Mouse (Mus musculus): ENCODE measurements around the gene Stk16. TPM values are rescaled to one million over a fixed set of nuclear protein-coding genes. Genes with fewer than 3 reads are reported as not detected.
"Not testable (repeated sequence)": the region's sequence is repeated elsewhere in the genome, so short reads cannot be mapped to it uniquely, and the experiment has no call there.

Stk16 gene
- total RNA-seq, 2 experiments from 2014 or later, result 135 to 208 TPM

DNA sequence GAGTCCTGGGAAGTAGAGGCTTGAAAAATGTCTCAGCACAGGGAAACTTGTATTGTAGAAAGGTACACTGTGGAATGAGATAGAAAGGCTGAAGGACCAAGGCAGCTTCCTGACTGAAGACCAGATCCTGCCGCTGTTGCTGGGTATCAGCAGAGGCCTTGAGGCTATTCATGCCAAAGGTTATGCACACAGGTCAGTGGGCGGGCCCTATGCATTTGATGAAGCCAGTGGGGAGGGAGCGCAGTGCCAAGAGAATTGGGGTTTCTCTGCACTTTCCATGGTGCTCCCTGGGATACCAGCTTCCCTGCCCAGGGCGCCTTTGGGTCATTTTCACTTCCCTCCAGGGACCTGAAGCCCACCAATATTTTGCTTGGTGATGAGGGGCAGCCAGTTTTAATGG is 1.9 kb downstream of the Stk16 start:
- ATAC-seq (replicated peaks; ENCODE audit: poor library complexity), result no peak

DNA sequence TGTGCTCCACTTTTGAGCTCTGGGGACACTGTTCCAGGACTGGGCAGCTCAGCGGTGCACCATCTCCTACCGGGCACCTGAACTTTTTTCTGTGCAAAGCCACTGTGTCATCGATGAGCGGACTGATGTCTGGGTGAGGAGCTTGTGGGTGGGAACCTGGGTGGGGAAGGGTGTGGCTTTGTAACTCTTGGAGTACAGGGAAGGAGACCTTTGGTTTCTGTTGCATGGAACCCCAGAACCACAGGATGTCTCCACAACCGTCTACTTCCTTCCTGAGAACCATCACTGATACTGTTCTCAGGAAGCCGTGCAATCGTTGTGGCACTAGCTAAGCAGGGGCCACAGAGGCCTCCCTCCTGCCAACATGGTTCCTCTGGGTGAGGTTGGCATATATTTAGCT is 2.5 kb downstream of the Stk16 start:
- peak; percentile 49 for ATAC-seq (replicated peaks; ENCODE audit: poor library complexity)

DNA sequence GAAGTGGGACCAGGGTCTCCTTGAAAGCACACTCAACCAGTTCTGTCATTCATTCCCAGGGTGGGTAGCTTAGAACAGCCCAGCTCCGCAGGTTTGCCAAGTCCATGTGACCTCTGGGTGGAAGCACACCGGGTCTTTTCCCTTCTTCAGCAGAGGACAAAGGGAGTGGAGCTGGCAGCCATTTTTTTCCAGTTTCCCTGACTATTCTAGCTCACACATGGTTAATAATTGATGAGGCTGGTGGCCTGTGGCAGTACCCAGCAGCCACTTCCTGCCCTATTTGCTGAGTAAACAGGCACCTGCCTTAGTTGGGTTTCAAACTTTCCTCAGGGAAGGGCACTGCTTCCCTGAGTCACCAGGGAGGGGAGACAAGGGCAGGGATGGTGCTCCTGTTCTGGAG is 3.8 kb downstream of the Stk16 start:
- no peak for ATAC-seq (replicated peaks; ENCODE audit: poor library complexity)

DNA sequence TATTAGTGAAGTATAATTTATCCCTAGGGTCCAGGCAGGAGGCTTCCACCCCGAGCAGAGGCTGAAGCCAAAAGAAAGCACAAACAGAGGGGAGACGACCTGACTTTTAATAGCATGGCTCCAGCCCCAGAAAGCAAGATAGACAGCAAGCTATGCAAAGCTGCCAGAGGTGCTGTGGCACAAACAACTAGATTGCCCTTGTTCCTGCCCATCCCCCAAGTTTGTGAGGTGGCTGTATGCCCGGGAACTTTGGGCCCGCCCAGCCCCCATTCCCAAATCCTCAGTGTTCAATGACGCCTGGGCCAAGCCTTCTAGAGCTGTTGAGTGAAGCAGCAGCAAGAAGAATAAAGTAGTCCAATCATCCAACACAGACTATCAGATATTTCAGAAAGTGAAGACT is 4.2 kb downstream of the Stk16 start:
- no peak for ATAC-seq (replicated peaks; ENCODE audit: poor library complexity)

DNA sequence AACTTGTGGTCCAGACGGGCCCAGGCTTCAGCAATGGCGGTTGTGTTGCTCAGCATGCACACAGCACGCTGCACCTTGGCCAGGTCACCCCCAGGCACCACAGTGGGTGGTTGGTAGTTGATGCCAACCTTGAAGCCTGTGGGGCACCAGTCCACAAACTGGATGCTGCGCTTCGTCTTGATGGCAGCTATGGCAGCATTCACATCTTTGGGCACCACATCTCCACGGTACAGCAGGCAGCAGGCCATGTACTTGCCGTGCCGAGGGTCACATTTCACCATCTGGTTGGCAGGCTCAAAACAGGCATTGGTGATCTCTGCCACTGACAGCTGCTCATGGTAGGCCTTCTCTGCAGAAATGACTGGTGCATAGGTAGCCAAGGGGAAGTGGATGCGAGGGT is 5.1 kb downstream of the Stk16 start:
- no peak for ATAC-seq (replicated peaks; ENCODE audit: poor library complexity)

DNA sequence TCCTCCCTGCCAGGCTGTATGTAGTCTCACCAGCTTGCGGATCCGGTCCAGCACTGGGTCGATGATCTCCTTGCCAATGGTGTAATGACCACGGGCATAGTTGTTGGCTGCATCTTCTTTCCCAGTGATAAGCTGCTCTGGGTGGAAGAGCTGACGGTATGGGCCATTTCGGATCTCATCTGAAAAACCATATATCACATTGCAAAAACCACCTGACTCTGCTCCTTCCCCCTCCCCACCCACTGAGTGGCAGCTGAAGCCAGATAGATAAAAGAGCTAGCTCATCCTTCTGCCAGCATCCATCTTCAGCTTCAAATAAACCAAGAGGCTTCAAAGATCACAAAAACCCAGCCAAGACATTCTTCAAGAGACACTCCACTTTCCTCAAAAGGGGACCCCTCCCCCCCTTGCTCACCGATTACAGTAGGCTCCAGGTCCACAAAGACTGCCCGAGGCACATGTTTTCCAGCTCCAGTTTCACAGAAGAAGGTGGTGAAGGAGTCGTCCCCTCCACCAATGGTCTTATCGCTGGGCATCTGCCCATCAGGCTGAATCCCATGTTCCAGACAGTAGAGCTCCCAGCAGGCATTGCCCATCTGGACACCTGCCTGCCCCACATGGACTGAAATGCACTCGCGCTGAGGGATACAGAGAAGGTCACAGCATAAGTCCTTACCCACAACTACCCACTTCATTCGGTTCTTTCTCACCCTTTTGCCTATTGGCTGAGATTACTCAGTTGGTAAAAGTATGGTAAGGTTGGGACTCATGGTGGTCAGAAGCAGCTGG is 6.4 kb downstream of the Stk16 start:
- peak; percentile 20 for ATAC-seq (replicated peaks; ENCODE audit: poor library complexity)

DNA sequence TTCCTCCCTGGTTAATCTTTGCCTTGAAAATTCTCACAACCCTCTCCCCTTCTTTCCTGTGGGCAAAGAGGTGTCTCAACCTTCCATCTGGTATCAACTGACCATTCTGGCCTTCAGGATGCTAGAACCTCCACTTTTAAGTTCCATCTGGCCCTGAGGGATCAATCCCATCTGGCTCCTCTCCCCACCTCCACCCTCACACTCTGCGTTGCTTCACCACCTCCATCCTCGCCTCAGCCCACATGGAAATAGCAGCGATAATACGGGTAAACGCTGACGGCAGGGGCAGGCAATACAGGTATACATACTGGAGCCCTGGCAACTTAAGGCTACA is 7.2 kb downstream of the Stk16 start:
- no peak for ATAC-seq (replicated peaks; ENCODE audit: poor library complexity)

DNA sequence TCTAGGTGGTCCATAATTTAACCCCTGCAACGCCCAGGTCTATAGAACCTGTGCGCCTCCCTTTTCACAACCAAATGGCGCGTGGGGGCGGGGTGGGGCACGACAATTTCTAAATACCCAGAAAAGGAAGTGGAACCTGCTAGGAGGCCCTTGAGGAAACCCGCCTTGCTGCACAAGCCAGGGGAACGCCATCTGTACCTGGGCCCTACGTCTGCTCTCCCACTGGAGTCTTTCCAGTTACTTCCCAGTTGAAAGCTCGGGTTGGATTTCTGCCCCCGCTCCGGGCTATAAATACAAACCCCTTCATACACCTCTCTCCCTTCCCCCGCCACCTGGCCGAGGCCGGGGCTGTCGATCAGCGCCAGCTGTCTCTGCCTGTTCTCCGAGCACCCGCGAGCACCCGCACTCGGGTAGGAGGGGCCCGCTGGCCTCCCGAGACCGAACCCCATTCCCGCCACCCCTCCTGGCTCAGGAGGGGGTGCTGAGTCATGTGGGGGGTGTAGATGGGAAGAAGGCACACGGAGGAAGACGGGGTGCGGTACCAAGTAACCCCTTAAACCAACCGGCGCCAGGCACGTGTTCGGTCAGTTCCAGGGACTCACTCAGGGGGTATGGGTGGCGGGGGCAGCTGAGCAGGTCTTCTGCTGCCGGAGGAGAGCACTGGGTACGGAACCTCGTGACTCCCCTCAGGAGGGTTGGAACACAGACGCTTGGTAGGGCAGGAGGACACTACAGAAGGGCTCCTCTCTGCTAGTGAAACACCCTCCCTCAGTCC is 7.8 kb downstream of the Stk16 start:
- peak; percentile 30 for ATAC-seq (replicated peaks; ENCODE audit: poor library complexity)

DNA sequence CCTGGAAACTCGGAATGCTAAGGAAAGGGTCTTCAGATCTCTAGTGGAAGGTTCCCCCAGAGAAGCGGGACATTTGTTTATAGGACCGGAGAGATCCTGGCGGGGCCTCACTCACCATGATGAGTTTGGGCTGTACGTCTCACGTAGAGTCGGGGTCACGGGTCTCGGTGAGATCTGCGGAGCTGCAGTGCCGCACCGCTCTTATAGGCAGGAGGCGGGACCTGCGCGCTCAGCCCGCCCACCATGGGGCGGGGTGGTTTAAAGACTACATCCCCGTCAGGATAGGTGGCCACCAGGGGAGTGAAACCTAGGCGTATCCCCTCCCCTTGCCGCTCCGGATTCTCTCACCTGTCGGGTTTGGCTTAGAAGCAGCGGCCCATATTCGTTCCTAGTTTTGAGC is 8.4 kb downstream of the Stk16 start:
- ATAC-seq (replicated peaks; ENCODE audit: poor library complexity), result peak; percentile 67

DNA sequence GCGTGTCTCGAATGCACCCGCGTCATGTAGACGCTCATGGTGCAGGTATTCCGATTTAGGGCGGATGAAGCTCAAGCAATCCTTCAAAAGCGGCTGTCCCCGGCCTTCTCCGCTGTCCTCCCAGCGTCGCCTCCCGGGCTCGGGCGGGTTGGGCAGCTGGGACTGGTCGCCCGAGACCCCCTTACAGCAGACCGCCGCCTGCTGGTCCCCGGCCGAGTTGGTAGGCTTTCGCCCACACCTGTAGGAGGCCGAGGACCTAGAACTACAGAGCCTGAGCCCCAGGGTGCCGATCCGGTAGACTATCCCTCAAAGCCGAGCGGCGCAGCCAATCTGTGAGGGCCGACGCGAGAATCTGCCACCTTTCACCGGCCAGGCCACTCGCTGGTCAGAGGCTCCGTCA is 8.9 kb downstream of the Stk16 start, which contains the start of gene Tuba4a:
Gene Tuba4a (minus strand): TSS at position 335 of the 400 bp plus-strand sequence.
- no peak for ATAC-seq (replicated peaks; ENCODE audit: poor library complexity)

DNA sequence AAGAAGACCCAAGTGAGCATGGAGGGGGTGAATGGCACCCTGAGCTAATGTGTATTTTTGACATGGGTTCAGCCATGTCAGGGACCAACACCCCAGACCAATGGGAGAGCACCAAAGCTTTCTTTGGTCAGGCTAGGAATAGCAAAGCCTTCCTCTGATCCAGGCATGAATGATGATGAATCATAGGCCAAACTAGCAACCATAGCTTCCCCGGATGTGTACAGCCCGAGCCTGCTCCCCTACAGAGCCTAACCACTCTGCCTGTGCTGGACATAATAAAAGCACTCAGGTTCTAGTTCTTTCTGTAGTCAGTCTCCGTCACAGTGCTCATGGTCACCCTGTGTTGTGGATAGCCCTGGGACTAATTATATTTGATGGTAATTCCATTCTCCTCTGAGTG is 10.9 kb downstream of the Stk16 start:
- ATAC-seq (replicated peaks; ENCODE audit: poor library complexity), result no peak

DNA sequence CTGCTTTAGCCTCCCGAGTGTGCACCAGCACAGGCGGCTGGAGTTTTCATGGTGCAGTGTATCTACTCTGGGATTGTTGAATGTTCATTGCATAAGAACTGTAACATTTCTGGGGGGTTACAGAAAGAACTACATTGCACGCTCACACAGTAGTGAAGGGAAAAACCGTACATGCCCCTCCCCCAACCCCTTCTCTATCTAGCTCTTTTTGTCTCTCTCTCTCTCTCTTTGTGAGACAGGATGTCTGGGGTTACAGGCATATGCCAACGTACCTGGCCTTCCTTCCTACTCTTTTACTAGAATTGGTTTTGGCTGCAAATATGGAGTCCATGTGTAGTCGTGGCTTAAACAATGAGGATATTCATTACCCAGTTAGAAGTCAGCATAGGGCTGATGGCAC is 12.3 kb downstream of the Stk16 start:
- no peak for ATAC-seq (replicated peaks; ENCODE audit: poor library complexity)

DNA sequence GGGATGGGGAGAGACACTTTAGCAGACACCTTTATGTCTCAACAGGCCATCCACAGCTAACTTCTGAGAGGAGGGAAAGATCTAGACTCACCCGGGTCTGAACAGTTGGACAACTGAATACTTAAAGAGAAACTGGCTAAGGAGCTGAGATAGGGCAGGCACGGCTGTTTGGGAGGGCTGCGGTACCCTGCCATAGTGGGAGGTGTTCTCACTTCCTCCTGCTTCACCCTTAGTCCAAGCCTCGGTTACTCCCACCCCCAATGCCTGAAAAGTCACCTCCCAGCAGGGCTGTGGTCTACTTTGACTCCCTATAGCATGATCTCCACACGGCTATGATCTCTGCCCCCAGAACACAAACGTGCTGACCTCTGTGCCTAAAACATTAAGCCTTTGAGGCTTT is 12.9 kb downstream of the Stk16 start:
- peak; percentile 45 for ATAC-seq (replicated peaks; ENCODE audit: poor library complexity)

DNA sequence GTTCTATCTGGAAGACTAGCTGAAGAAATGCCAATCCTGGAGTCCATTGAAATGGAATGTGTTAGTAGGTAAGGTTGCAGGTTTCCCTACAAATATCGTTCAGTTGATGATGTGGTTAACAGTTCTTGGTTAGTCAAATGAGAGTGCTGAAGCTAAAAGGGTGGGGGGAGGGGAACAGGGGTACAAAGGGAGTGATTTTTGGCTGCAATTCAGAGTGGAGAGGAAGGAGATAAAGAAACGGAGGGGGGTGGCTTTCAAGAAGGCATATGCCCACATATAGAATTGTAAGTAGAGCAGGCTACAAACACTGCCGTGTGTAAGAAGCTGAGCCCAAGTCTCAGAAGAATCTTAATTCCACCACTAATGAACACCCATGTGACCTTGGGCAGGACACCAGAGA is 14.8 kb downstream of the Stk16 start:
- no peak for ATAC-seq (replicated peaks; ENCODE audit: poor library complexity)

DNA sequence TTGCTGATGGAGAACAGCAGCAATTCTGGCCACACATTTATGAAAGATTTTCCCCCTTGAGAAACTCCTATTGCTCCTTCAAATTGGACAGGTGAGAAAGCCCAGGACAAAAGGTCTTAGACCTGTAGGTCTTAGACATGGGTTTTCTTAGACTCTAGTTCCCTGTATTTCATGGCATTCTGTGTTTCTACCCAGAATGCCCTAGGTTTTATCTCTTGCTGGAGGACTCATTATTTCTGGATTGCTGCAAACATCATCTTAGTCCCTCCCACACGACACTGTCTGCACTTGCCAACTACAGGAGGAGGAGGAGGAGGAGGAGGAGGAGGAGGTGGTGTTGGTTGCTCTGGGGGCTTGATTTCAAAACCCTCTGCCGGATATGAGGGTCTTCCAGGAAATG is 15.5 kb downstream of the Stk16 start:
- ATAC-seq (replicated peaks; ENCODE audit: poor library complexity), result no peak

DNA sequence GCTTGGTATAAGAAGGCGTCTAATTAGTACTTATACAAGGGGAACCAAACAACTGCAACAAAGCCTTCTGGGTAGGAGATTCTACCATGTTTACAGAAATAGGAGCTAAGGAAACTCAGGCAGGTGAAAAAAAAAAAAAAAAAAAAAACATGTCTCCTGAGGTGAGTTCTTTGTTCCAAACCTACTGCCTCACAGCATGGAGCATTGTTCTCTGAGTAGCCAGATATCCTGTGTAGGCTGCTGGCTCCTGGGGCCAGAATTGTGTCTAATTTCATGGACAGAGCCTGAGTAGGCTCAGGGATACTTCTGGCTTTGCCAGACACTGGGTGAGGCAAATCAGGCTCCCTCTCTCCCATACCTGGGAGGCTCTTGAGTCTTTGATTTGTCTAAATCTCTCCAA is 17.0 kb downstream of the Stk16 start:
- no peak for ATAC-seq (replicated peaks; ENCODE audit: poor library complexity)

DNA sequence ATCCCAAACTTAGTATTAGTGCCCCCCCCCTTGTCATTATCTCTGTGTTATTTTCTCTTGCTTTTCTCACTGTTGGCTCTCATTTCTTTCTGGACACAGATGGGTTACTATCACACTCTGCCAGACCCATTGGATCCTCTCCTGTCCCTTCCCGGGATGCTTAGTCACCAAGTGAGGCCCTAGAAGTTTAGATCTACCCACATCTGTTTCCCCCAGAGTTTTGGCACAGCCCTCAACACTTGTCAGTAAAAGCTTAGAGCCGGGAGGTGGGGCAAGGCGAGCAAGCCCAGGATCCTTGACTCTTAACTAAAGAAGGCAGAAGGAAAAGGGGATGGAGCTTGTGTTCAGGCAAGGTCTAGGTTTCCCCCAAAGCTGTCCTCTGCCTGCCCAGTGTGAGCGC is 18.5 kb downstream of the Stk16 start:
- peak; percentile 79 for ATAC-seq (replicated peaks; ENCODE audit: poor library complexity)

DNA sequence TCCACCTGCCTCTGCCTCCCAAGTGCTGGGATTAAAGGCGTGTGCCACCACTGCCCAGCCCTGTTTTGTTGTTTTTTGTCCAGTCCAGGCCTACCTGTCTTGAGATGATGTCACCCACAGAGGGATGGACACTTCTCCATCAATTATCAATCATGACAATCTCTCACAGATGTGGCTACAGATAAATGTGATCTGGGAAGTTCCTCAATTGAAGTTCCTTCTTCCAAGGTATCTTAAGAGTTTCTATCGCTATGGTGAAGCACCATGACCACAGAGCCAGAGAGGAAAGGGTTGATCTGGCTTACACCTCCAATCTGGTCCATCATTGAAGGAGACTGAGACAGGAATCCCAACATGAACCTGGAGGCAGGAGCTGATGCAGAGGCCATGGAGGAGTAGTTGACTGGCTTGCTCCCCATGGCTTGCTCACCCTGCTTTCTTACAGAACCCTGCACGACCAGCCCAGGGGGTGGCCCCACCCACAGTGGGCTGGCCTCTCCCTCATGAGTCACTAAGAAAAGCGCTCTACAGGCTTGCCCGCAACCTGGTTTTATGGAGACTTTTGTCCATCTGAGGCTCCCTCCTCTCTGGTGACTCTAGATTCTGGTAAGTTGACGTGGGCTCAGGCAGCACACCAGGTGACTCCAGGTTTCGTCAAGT is 19.8 kb downstream of the Stk16 start:
- ATAC-seq (replicated peaks; ENCODE audit: poor library complexity), result no peak

DNA sequence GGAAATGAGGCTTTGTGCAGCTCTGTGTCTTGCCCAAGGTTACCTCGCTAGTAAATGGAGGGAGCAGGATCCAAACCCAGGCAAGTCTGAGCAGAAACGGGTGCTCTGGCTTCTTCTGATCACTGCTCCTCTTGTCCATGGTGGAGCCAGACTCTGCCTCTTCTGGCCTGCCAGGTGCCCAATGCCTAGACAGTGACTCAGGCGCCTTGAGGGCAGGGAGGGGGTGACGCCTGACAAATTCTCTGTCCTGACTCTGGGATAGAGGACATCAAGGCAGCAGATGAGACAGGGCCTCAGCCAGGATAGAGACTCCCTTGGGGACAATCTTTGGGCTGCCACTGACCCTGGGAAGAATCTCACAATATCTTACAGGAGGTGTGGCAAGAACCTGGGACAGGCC is 20.6 kb downstream of the Stk16 start:
- ATAC-seq (replicated peaks; ENCODE audit: poor library complexity), result no peak

DNA sequence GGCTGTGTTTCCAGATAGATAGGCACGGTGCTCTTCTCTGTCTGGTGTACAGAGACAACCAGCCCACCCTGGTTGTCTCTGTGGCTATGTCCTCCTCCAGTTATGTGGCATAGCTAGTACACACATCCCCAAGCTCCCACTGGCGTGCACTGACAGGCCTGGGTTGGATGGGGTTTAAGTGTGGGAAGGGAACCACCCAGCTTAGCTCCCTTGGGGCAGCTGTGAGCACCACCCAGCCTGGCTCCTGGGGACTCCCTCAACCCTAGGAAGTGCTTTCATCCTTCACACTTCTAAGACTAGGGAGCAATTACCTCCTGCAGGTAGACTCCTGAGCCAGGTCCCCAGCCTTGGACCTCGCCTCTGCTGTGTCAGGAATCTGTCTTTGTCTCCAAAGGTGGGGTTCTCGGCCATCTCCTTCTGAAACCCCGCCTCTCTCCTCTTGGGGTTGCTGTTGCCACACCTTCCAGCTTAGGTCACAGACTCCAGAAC is 21.1 kb downstream of the Stk16 start, which contains the start of gene A630095N17Rik:
Gene A630095N17Rik (minus strand): TSS at position 439 of the 489 bp plus-strand sequence.
- ATAC-seq (replicated peaks; ENCODE audit: poor library complexity), result no peak

DNA sequence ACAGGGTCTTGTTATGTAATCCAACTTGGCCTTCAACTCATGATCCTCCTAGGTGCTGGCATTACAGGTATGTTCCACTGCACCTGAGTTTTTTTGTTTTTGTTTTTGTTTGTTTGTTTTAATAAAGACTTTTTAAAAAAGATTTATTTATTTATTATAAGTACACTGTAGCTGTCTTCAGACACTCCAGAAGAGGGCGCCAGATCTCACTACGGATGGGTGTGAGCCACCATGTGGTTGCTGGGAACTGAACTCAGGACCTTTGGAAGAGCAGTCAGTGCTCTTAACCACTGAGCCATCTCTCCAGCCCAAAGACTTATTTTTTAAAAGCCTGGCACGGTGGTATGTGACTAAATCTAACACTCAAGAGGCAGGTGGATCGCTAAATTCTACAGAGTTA is 21.9 kb downstream of the Stk16 start:
- ATAC-seq (replicated peaks; ENCODE audit: poor library complexity), result not testable (repeated sequence)

DNA sequence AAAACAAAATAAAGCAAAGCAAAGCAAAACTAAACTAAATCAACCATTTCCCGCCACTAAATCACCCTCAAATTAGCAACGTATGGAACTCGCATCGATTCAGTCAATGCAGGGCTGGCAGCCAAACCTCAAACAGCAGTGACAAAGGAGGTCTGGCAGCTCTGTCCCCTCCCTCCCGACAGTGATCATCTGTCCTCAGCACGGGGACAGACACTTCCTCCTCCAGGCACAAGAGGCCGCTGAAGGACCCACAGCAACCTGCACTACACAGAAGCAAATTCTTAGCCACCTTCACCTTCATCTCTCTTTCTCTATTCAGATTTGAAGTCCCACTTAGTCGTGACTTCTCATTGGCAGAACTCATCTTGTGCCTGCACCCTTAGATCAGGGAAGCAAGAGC is 24.0 kb downstream of the Stk16 start:
- ATAC-seq (replicated peaks; ENCODE audit: poor library complexity), result peak; percentile 79
